Mouse (Mus musculus) liver, embryonic 11.5 days (tissue): Measurements from ENCODE around the gene Plrg1. TPM values are rescaled to one million over a fixed set of nuclear protein-coding genes. Genes with fewer than 3 reads are reported as not detected.

Experiments
- ATAC-seq: fragments of 200-750 bp; cut with Nextera tagmentation; replicated peaks from 2 replicates; pipeline ENCODE4 v1.8.0; 2017; ENCODE audit warnings: moderate number of reproducible peaks, mild to moderate bottlenecking, moderate TSS enrichment, moderate library complexity; ENCODE audit not compliant: low FRiP score
- DNase-seq: peaks from one replicate; pipeline ENCODE4 v3.0.0-alpha.2; 2017; ENCODE audit warnings: low spot score
- H3K27ac ChIP-seq: fragments of 300-500 bp; sonication (generic); 2 replicates; pipeline ENCODE4 v1.5.1; 2014; ENCODE audit warnings: mild to moderate bottlenecking, low read depth, low read length, control low read depth
- H3K27me3 ChIP-seq: fragments of 300-500 bp; sonication (generic); replicated peaks from 2 replicates; pipeline ENCODE4 v1.6.1; 2014; ENCODE audit warnings: low read length, mixed read lengths; ENCODE audit not compliant: control insufficient read depth, insufficient read depth
- H3K36me3 ChIP-seq: fragments of 300-500 bp; sonication (generic); 2 replicates; pipeline ENCODE4 v1.6.1; 2014; ENCODE audit warnings: mild to moderate bottlenecking, low read length, moderate library complexity, mixed read lengths; ENCODE audit not compliant: control insufficient read depth, insufficient read depth
- H3K4me1 ChIP-seq: fragments of 300-500 bp; sonication (generic); replicated peaks from 2 replicates; pipeline ENCODE4 v1.6.1; 2014; ENCODE audit warnings: low read length, mixed read lengths; ENCODE audit not compliant: control insufficient read depth, insufficient read depth
- H3K4me2 ChIP-seq: fragments of 300-500 bp; sonication (generic); 2 replicates; pipeline ENCODE4 v1.6.1; 2014; ENCODE audit warnings: mild to moderate bottlenecking, control low read depth, moderate library complexity
- H3K4me3 ChIP-seq: fragments of 300-500 bp; sonication (generic); 2 replicates; pipeline ENCODE4 v1.5.1; 2014; ENCODE audit warnings: low read depth, low read length, control low read depth
- H3K9ac ChIP-seq: fragments of 300-500 bp; sonication (generic); 2 replicates; pipeline ENCODE4 v1.6.1; 2014; ENCODE audit warnings: low read depth, low read length, control low read depth
- H3K9me3 ChIP-seq: fragments of 300-500 bp; sonication (generic); 2 replicates; pipeline ENCODE4 v1.6.1; 2016; ENCODE audit warnings: low read length, inconsistent platforms, mixed read lengths; ENCODE audit not compliant: control insufficient read depth
- WGBS: fragments of 180-500 bp; shearing (Covaris S2); extraction: QIAGEN DNeasy Blood & Tissue Kit; methylation state at CpG from one replicate; pipeline ENCODE4 v1.1.7; 2014; 5-methylcytosine and 5-hydroxymethylcytosine counted together
- polyA plus RNA-seq: library from polyadenylated mRNA; unstranded; fragments of >200 nt; fragmentation: Nextera tagmentation; extraction: Ambion mirVana; gene quantifications from 2 replicates; pipeline ENCODE4 v1.2.1, GENCODE M21; 2014

Plrg1 gene
- polyA plus RNA-seq, 1 experiment from 2014 or later = 92.7 TPM

GRCm38 (mm10) chr3:83099651-83100050 is 44.3 kb downstream of the Plrg1 start:
- ATAC-seq (no peak), DNase-seq (no peak)
- no peak overlapping the region for H3K4me3 ChIP-seq
- no peak overlapping the region for H3K27ac ChIP-seq
- H3K4me2 ChIP-seq = no peak overlapping the region
- H3K9me3 ChIP-seq = no peaks in the 10 kb centered on the region
- H3K9ac ChIP-seq = no peak overlapping the region
- no peaks in the 10 kb centered on the region for H3K27me3 ChIP-seq
- no peaks in the 10 kb centered on the region for H3K4me1 ChIP-seq
- H3K36me3 ChIP-seq = no peaks in the 10 kb centered on the region
- 74% methylated on average over 6 of the region's 6 CpGs for WGBS

GRCm38 (mm10) chr3:83102286-83102685 is 47.0 kb downstream of the Plrg1 start:
- H3K4me1 ChIP-seq = no peaks in the 10 kb centered on the region
- no peak overlapping the region for H3K27ac ChIP-seq
- H3K9me3 ChIP-seq = no peaks in the 10 kb centered on the region
- no peaks in the 10 kb centered on the region for H3K36me3 ChIP-seq
- no peaks in the 10 kb centered on the region for H3K27me3 ChIP-seq
- no peak for DNase-seq
- 79% methylated on average over 6 of the region's 6 CpGs for WGBS
- no peak for ATAC-seq
- H3K4me2 ChIP-seq = no peak overlapping the region
- H3K4me3 ChIP-seq = no peak overlapping the region
- H3K9ac ChIP-seq = no peak overlapping the region

- WGBS = 26% methylated on average over 4 of the region's 4 CpGs
- no peaks in the 10 kb centered on the region for H3K4me1 ChIP-seq
- H3K27me3 ChIP-seq = no peaks in the 10 kb centered on the region
- H3K36me3 ChIP-seq = no peaks in the 10 kb centered on the region
- no peak overlapping the region for H3K4me3 ChIP-seq
- H3K27ac ChIP-seq = no peak overlapping the region
- H3K9ac ChIP-seq = no peak overlapping the region
- no peaks in the 10 kb centered on the region for H3K9me3 ChIP-seq
- ATAC-seq (no peak), DNase-seq (no peak)
- no peak overlapping the region for H3K4me2 ChIP-seq
Observed at GRCm38 (mm10) chr3:83110163-83110562, 54.8 kb downstream of the Plrg1 start.

- H3K36me3 ChIP-seq = no peaks in the 10 kb centered on the region
- H3K4me3 ChIP-seq = no peak overlapping the region
- H3K27ac ChIP-seq = no peak overlapping the region
- H3K9ac ChIP-seq = no peak overlapping the region
- H3K9me3 ChIP-seq = no peaks in the 10 kb centered on the region
- ATAC-seq (no peak), DNase-seq (no peak)
- H3K27me3 ChIP-seq = no peaks in the 10 kb centered on the region
- no peaks in the 10 kb centered on the region for H3K4me1 ChIP-seq
- no peak overlapping the region for H3K4me2 ChIP-seq
- WGBS = 72% methylated on average over 7 of the region's 7 CpGs
Observed at GRCm38 (mm10) chr3:83111485-83112261, 56.4 kb downstream of the Plrg1 start.

- no peak overlapping the region for H3K4me3 ChIP-seq
- H3K9ac ChIP-seq = no peak overlapping the region
- no peaks in the 10 kb centered on the region for H3K27me3 ChIP-seq
- no peak for ATAC-seq
- 28% methylated on average over 3 of the region's 3 CpGs for WGBS
- no peaks in the 10 kb centered on the region for H3K36me3 ChIP-seq
- DNase-seq = no peak
- no peak overlapping the region for H3K27ac ChIP-seq
- no peaks in the 10 kb centered on the region for H3K4me1 ChIP-seq
- no peak overlapping the region for H3K4me2 ChIP-seq
- H3K9me3 ChIP-seq = no peaks in the 10 kb centered on the region
Observed at GRCm38 (mm10) chr3:83112869-83113268, 57.5 kb downstream of the Plrg1 start.

- Histone ChIP-seq H3K36me3 (no peaks in the 10 kb centered on the region), H3K9ac (no peak overlapping the region), H3K27me3 (no peaks in the 10 kb centered on the region), H3K4me1 (no peaks in the 10 kb centered on the region), H3K4me3 (no peak overlapping the region), H3K9me3 (no peaks in the 10 kb centered on the region), H3K27ac (no peak overlapping the region), H3K4me2 (no peak overlapping the region)
- ATAC-seq = no peak
- no peak for DNase-seq
- 64% methylated on average over 1 of the region's 1 CpGs for WGBS
Observed at GRCm38 (mm10) chr3:83114946-83115345, 59.6 kb downstream of the Plrg1 start.

GRCm38 (mm10) chr3:83117592-83117991 is 62.3 kb downstream of the Plrg1 start:
- Histone ChIP-seq H3K9ac (no peak overlapping the region), H3K36me3 (no peaks in the 10 kb centered on the region), H3K4me3 (no peak overlapping the region), H3K4me1 (no peaks in the 10 kb centered on the region), H3K27me3 (no peaks in the 10 kb centered on the region), H3K9me3 (no peaks in the 10 kb centered on the region), H3K4me2 (no peak overlapping the region), H3K27ac (no peak overlapping the region)
- 66% methylated on average over 10 of the region's 10 CpGs for WGBS
- no peak for ATAC-seq
- no peak for DNase-seq

Other genes with a start within 250 kb of the Plrg1 start
- gene Rbm46, start 179.0 kb upstream of the Plrg1 start, polyA plus RNA-seq = 2.6 and 3.4 TPM in 2 replicates
- 0.21 and 0.22 TPM in 2 replicates for gene Lrat, start 151.5 kb upstream of the Plrg1 start, polyA plus RNA-seq
- 178 and 182 TPM in 2 replicates for gene Fgg, start 47.8 kb upstream of the Plrg1 start, polyA plus RNA-seq
- gene Fga, start 29.4 kb upstream of the Plrg1 start, polyA plus RNA-seq = 161 and 182 TPM in 2 replicates
- gene Fgb, start 5.7 kb upstream of the Plrg1 start, polyA plus RNA-seq = 176 and 188 TPM in 2 replicates
- gene Dchs2, start 72.4 kb downstream of the Plrg1 start, polyA plus RNA-seq = 0.04 and 0.13 TPM in 2 replicates